Mouse (Mus musculus) lung, embryonic 16.5 days (tissue): ENCODE data around the gene Isg20l2. TPM values are rescaled to one million over a fixed set of nuclear protein-coding genes. Genes with fewer than 3 reads are reported as not detected.
A peak's percentile ranks its signal among the peaks of the same experiment; 100 is the strongest.

ENCODE experiments used
- ATAC-seq: fragments of 200-750 bp; cut with Nextera tagmentation; 2 replicates; pipeline ENCODE4 v1.8.0; 2017; ENCODE audit warnings: low read depth, mild to moderate bottlenecking, moderate library complexity
- H3K27ac ChIP-seq: fragments of 300-500 bp; sonication (generic); 2 replicates; pipeline ENCODE4 v1.5.1; 2014; ENCODE audit warnings: mild to moderate bottlenecking, control low read depth, low read length
- H3K27me3 ChIP-seq: fragments of 300-500 bp; sonication (generic); 2 replicates; pipeline ENCODE4 v1.6.1; 2014; ENCODE audit warnings: low read depth, low read length, mixed read lengths; ENCODE audit not compliant: control insufficient read depth, insufficient read depth
- H3K36me3 ChIP-seq: fragments of 300-500 bp; sonication (generic); 2 replicates; pipeline ENCODE4 v1.6.1; 2014; ENCODE audit warnings: low read length; ENCODE audit not compliant: control insufficient read depth, insufficient read depth
- H3K4me1 ChIP-seq: fragments of 300-500 bp; sonication (generic); replicated peaks from 2 replicates; pipeline ENCODE4 v1.6.1; 2014; ENCODE audit warnings: low read length, mixed read lengths; ENCODE audit not compliant: control insufficient read depth, insufficient read depth
- H3K4me2 ChIP-seq: fragments of 300-500 bp; sonication (generic); 2 replicates; pipeline ENCODE4 v1.6.1; 2014; ENCODE audit warnings: low read depth, low read length, control low read depth
- H3K4me3 ChIP-seq: fragments of 300-500 bp; sonication (generic); 2 replicates; pipeline ENCODE4 v1.5.1; 2014; ENCODE audit warnings: mild to moderate bottlenecking, low read length, control low read depth
- H3K9ac ChIP-seq: fragments of 300-500 bp; sonication (generic); 2 replicates; pipeline ENCODE4 v1.6.1; 2014; ENCODE audit warnings: low read length, control low read depth
- H3K9me3 ChIP-seq: fragments of 300-500 bp; sonication (generic); 2 replicates; pipeline ENCODE4 v1.6.1; 2016; ENCODE audit warnings: low read length; ENCODE audit not compliant: control insufficient read depth
- WGBS: fragments of 180-500 bp; shearing (Covaris S2); extraction: QIAGEN DNeasy Blood & Tissue Kit; methylation state at CpG from one replicate; pipeline ENCODE4 v1.1.7; 2014; 5-methylcytosine and 5-hydroxymethylcytosine counted together
- polyA plus RNA-seq: library from polyadenylated mRNA; unstranded; fragments of >200 nt; fragmentation: Nextera tagmentation; extraction: Ambion mirVana; gene quantifications from 2 replicates; pipeline ENCODE4 v1.2.1, GENCODE M21; 2015

Gene Isg20l2
- polyA plus RNA-seq, 1 experiment from 2014 or later: 54.8 TPM

DNA sequence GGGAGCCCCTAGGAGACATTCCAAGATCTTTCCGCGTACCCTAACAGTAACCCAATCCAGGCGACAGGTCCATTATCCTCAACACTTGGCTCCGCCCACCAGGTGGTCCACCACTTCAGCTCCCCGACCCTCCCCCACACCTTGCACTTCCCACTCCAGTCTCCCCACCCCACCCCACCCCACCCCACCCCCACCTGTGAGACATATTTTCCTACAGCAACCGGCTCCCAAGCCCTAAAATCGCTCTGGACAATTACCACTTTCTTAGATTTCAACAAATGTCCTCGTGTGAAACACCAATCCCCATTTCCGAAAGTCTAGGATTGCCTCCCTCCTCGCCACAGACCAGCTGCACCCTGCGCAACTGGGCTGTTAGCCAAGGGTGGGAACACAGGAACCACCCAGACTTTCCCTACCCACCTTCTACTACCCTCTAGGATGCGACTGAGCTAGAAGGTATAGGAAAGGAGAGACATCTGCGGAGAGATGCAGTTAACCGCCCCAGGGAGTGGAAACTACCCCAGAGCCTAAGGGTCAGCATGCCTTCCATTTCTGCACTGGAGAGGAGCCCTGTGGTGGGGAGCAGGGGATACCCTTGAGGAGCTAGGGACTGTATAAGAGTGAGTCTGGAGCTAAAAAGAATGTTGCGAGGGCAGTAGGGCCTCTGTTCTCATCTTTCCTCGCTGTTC, 19.3 kb downstream of the Isg20l2 start:
- Histone ChIP-seq H3K27ac (no peak overlapping the region), H3K4me2 (peak overlapping the region; percentile 63; the same call in 1 of the 2 replicates), H3K4me1 (peaks cover 41% of the 10 kb centered on the region), H3K9me3 (no peaks in the 10 kb centered on the region), H3K27me3 (peaks cover 9% of the 10 kb centered on the region), H3K36me3 (no peaks in the 10 kb centered on the region), H3K4me3 (no peak overlapping the region), H3K9ac (no peak overlapping the region)
- ATAC-seq: no peak
- WGBS: 21% methylated on average over 16 of the region's 16 CpGs

DNA sequence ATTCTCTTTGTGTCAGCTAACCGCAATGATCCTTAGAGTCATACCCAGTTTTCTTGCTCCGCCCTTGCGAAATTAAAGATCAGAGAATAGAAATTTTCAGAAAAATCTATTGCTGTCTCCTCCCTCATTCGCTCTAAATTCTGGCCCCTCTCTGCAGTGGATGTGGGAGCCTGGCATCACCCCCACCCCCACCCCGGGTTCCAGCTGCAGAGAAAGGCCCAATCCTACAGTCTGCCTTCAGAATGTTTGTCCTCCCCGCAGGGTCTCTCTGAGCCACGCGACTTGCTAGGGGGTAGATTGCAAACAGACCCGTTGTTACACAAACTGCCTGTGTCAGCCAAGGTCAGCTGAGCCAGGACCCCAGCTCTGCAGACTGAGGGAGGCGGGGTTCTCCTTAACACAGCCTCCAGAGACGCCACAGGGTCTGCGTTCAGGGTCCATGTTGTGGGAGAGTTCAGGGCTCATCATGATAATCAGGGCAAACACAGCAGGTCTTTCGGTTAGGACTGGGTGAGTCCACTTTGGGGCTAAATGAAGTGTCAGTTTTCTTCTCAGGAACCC, 19.9 kb downstream of the Isg20l2 start:
- no peak overlapping the region for H3K4me3 ChIP-seq
- peaks cover 9% of the 10 kb centered on the region for H3K27me3 ChIP-seq
- no peaks in the 10 kb centered on the region for H3K36me3 ChIP-seq
- peaks cover 41% of the 10 kb centered on the region for H3K4me1 ChIP-seq
- H3K9ac ChIP-seq: no peak overlapping the region
- WGBS: 16% methylated on average over 13 of the region's 13 CpGs
- ATAC-seq: no peak
- no peak overlapping the region for H3K4me2 ChIP-seq
- no peaks in the 10 kb centered on the region for H3K9me3 ChIP-seq
- no peak overlapping the region for H3K27ac ChIP-seq

DNA sequence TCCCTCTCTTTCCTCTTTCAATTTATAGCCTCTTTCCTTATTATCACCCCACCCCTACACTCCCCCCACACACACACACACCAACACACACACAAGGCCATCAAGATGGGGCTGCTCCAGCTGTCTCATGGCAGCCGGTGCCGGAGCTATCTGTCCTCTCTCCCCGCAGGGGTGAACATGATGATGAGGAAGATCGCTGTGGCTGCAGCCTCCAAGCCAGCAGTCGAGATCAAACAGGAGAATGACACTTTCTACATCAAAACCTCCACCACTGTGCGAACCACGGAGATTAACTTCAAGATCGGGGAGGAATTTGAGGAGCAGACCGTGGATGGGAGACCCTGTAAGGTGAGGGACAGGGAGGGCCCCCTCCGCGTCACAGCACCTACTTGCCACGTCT, 21.8 kb downstream of the Isg20l2 start:
- Histone ChIP-seq H3K4me3 (peak overlapping the region; percentile 46), H3K9me3 (no peaks in the 10 kb centered on the region), H3K27ac (peak overlapping the region; percentile 64), H3K9ac (peak overlapping the region; percentile 64), H3K4me2 (peak overlapping the region; percentile 63), H3K36me3 (no peaks in the 10 kb centered on the region), H3K4me1 (peaks cover 39% of the 10 kb centered on the region), H3K27me3 (peaks cover 5% of the 10 kb centered on the region; the same call in 1 of the 2 replicates)
- WGBS: 11% methylated on average over 12 of the region's 12 CpGs
- ATAC-seq: no peak

DNA sequence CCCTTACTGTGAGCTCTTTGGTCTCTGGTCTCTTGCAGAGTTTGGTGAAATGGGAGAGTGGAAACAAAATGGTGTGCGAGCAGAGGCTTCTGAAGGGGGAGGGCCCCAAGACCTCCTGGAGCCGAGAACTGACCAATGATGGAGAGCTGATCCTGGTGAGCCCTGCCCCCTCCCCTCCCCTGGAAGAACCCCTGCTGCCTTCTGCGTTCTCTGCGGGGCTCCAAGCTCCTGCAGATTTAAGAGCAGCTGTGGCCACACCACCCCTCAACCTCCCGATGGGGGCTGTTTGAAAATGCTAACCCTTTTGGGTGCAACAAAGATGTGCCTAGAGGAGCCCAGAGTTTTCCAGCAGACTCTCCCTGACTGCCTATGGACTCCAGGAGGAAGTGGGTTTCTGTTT, 22.3 kb downstream of the Isg20l2 start:
- H3K4me1 ChIP-seq: peaks cover 34% of the 10 kb centered on the region
- H3K27me3 ChIP-seq: peaks cover 3% of the 10 kb centered on the region; the same call in 1 of the 2 replicates
- H3K9ac ChIP-seq: peak overlapping the region; percentile 64
- H3K4me2 ChIP-seq: peak overlapping the region; percentile 63
- peak; percentile 91 for ATAC-seq
- H3K36me3 ChIP-seq: no peaks in the 10 kb centered on the region
- H3K27ac ChIP-seq: peak overlapping the region; percentile 64
- H3K9me3 ChIP-seq: no peaks in the 10 kb centered on the region
- WGBS: 3% methylated on average over 5 of the region's 5 CpGs
- peak overlapping the region; percentile 46 for H3K4me3 ChIP-seq

DNA sequence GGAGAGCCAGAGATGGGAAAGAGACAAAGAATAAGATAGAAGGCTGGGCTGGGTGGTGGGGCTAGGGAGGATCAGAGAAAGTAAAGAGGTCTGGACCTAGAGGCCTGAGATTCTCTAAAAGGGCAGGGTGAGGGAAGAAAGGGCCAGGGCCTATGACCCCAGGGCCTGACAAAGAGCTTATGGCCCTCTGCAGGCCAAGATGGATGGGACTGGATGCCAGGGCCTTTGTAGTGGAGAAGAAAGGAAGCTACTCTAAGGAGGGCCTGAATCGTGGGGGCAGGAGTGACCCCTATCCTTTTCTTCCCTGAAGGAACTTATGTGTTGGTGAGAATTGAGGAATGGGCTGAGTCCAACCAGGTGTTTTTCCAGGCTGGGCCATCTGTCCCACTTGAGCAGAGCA, 27.9 kb downstream of the Isg20l2 start:
- no peak for ATAC-seq
- WGBS: 6% methylated on average over 1 of the region's 1 CpGs
- H3K27ac ChIP-seq: no peak overlapping the region
- peaks cover 9% of the 10 kb centered on the region for H3K4me1 ChIP-seq
- H3K4me2 ChIP-seq: no peak overlapping the region
- H3K9me3 ChIP-seq: no peaks in the 10 kb centered on the region
- H3K36me3 ChIP-seq: no peaks in the 10 kb centered on the region
- H3K9ac ChIP-seq: no peak overlapping the region
- no peak overlapping the region for H3K4me3 ChIP-seq
- H3K27me3 ChIP-seq: no peaks in the 10 kb centered on the region

DNA sequence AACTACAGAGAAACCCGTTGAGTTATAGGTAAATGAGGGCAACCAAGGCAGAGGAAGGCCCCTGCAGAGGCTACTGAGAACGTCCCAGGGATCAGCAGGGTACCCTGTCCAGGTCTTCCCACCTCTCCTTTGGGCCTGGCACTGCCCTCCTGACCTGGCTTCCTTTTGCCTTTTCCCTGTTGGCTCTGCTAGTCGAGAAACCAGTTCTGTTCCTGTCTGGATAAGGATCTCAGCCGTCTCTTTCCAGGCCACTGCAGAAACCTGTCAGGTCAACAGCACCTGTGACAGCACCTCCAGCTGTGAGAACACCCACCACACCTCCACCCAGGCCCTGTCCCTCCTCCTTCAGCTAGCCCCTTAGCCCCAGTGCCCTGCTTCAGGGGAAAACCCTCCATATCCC, 28.4 kb downstream of the Isg20l2 start:
- no peaks in the 10 kb centered on the region for H3K9me3 ChIP-seq
- peaks cover 9% of the 10 kb centered on the region for H3K4me1 ChIP-seq
- ATAC-seq: no peak
- H3K4me3 ChIP-seq: no peak overlapping the region
- 17% methylated on average over 4 of the region's 4 CpGs for WGBS
- no peak overlapping the region for H3K4me2 ChIP-seq
- H3K9ac ChIP-seq: no peak overlapping the region
- H3K36me3 ChIP-seq: no peaks in the 10 kb centered on the region
- no peaks in the 10 kb centered on the region for H3K27me3 ChIP-seq
- no peak overlapping the region for H3K27ac ChIP-seq

DNA sequence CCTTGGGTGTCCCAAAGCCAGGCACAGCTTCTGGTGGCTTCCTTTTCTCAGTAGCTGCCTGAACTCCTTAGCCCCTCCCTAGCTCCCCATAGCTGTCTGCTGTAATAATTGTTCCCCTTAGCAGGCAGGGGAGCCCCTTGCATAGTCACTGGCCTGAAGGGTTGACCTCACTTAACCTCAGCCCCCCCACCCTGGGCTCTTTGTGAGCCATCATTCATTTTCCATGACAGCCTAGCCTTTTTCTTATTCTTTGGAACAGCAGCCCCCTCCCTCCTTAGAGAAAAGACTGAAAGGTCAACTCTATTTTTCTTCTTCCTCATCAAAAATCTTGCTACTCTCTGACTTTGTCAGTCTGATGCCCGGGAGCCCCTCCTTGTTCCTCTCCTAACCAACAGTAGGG, 28.9 kb downstream of the Isg20l2 start:
- Histone ChIP-seq H3K4me1 (peaks cover 9% of the 10 kb centered on the region), H3K9me3 (no peaks in the 10 kb centered on the region), H3K4me3 (no peak overlapping the region), H3K9ac (no peak overlapping the region), H3K27me3 (no peaks in the 10 kb centered on the region), H3K36me3 (no peaks in the 10 kb centered on the region), H3K4me2 (no peak overlapping the region), H3K27ac (no peak overlapping the region)
- no peak for ATAC-seq
- WGBS: 32% methylated on average over 1 of the region's 1 CpGs

DNA sequence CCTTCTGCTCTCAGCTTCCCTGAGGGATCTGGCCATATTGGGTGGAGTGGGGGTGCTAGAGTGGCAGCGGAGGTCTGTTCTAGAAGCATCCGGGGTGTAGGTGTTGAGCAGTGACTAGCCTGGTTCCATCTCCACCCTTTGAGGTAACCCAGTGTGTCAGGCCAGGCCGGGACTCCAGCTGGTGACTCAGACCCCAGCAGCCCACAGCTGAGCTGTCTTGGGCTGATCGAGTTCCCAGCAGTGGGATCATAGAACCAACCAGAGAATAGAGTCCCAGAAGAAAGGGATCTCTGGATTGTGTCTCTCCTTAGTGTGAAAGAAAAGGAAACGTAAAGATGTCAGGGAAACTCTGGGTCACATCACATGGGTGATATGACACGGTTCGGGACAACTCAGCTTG, 29.3 kb downstream of the Isg20l2 start:
- no peaks in the 10 kb centered on the region for H3K9me3 ChIP-seq
- no peak overlapping the region for H3K9ac ChIP-seq
- H3K27me3 ChIP-seq: no peaks in the 10 kb centered on the region
- H3K4me2 ChIP-seq: no peak overlapping the region
- no peak overlapping the region; the same call in 1 of the 2 replicates for H3K27ac ChIP-seq
- H3K4me1 ChIP-seq: peaks cover 9% of the 10 kb centered on the region
- no peaks in the 10 kb centered on the region for H3K36me3 ChIP-seq
- no peak overlapping the region for H3K4me3 ChIP-seq
- no peak for ATAC-seq
- WGBS: 67% methylated on average over 7 of the region's 7 CpGs

DNA sequence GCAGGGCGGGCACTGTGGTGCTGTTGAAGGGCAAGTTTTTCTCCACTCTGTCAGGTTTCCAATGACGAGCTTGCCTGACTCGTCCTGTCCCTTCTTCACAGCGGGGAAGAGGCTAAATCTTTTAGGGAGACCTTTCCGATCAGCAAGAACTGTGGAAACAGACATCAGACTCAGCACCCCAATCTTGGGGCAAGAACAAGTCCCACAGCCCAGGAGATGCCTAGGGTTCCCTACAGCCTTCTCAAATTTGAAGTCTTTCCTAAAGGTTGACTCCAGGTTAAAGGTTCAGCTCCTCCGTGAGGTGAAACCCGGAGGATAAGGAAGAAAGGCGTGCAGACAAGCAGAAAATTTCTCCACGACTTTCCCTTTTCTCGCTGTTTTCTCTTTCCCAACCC, 30.1 kb downstream of the Isg20l2 start:
- Histone ChIP-seq H3K27ac (peak overlapping the region; percentile 95), H3K27me3 (no peaks in the 10 kb centered on the region), H3K4me3 (peak overlapping the region; percentile 58), H3K36me3 (no peaks in the 10 kb centered on the region), H3K4me2 (peak overlapping the region; percentile 76), H3K9ac (peak overlapping the region; percentile 79), H3K9me3 (no peaks in the 10 kb centered on the region), H3K4me1 (peaks cover 9% of the 10 kb centered on the region)
- ATAC-seq: no peak
- 6% methylated on average over 10 of the region's 10 CpGs for WGBS
